Mouse (Mus musculus) common myeloid progenitor, adult 5-6 weeks (primary cell): ENCODE measurements at regions not wholly inside any gene's neighbourhood (a gene's known extent, or its start where the extent isn't known, plus 50 kb on each side); places are given as distances from the start of the nearest gene placed in this dataset.
"Not testable (repeated sequence)": the region's sequence is repeated elsewhere in the genome, so short reads cannot be mapped to it uniquely, and the experiment has no call there.

ENCODE experiments used
- ATAC-seq: replicated peaks from 2 replicates; pipeline ENCODE4 v1.8.0; 2016; ENCODE audit warnings: low read depth, mild to moderate bottlenecking, moderate TSS enrichment, inconsistent platforms; ENCODE audit not compliant: poor library complexity, severe bottlenecking

DNA sequence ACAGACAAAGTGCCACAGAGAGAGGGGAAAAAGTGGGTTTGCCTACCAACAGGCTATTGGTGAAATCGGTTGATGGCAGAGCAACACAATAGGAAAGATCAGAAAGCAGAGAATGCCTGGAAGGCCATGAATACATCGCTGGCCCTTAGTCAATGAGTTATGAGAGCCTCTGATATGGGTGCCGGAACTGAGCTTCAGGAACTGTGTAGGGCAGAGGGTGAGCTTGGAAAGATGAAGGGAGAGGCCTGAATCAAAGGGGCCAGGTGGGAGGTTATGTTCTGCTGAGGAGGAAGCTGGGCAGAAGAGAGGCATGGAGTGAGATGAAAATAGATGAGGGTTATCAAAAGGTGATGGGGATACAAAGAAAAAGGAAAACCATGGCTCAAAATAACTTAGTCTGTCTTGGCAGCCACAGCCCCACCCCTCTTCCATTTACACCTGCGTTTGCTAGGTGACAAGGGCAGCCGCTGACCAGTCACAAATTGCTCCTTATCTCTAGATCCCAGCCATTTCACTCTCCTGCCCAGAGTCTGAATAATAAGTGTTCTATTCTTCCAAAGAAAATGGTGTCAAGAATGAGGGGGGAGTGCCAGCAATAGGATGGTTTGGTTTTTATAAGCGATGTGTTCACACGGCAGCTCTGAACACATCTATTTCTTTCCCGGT is 77.7 kb upstream of the Rad23b start:
- no peak for ATAC-seq

DNA sequence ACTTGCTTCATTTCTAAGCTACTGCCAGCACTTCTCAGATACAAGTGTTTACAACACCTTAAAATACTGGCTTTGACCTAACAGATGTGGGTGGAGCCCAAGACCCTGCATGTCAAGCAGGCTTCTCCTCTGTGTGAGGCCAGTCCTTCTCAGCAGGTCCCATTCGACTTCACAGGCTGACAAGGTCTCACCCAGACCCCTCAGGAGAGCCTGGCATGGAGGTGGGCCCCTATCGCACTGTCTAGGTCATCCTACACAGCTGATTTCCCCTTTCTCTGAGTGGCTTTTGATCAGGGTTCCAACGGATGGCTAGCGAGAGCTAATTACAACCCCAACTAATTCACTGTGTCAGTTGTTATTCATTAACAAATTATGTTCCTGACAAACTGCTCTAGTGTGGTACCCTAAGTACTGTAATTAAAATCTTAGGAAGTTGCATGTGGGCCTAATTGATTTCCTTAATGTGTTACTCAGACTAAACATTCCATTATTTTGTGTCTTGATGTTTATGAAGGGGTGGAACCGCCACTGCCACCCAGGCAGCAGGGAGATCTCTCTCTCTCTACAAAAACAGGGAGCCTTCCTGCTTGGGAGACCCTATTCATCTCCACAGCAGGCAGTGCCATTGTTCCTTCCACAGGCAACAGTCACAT is 73.4 kb upstream of the Rad23b start:
- ATAC-seq: no peak

DNA sequence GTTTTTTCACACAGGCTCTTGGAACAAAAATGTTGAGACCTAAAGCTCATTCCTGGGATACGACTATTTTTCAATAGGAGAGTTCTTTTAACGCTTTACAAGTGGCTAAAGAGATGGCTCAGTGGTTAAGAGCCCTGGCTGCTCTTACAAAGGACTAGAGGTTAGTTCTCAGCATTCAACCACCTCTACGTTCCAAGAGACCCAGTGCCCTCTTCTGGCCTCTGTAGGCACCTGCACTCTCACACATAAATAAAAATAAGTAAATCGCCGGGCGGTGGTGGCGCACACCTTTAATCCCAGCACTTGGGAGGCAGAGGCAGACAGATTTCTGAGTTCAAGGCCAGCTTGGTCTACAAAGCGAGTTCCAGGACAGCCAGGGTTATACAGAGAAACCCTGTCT is 70.5 kb upstream of the Rad23b start:
- not testable (repeated sequence) for ATAC-seq

DNA sequence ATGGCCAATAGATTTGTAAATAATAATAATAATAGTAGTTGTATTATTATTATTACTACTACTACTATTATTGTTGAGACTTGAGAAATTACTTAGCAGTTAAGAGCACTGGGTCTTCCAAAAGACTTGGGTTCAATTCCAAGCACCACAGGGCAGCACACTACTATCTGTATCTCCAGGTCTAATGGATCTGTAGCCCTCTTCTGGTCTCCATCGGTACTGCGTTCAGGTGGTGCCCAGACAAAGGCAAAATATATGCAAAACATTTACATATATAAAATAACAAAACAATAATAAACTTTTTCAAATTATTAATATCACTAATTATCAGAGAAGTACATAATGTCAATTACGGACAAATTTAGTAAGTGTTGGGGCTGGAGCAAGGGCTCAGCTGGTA is 69.1 kb upstream of the Rad23b start:
- no peak; the same call in 1 of the 2 replicates for ATAC-seq

DNA sequence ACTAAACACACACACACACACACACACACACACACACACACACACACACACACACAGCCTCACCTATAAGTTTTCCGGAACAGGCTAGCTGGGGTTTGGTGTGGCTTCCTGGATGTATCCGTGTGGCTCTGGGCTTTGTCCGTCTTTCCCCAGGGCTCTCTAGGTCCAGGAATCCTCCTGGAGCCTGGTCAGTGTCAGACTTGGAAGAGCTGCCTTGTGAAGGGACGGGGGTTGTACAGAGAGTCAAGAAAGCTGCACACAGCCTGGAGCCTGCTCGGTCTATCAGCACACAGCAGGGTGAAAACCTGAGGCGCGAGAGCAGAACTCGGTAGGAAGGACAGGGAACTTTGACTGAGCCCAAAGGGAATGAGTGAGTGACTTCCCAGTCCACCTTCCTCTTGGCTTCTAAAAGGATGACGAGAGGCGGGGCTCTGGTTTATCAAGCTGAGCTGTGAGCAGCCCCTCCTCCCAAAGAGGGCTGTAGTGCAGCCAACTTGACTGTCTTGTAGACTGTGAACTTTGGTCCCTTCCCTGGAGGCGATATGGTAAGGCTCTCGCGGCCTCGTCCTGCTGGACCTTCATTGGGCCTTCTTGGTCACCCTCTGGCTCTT is 68.3 kb upstream of the Rad23b start:
- no peak for ATAC-seq

DNA sequence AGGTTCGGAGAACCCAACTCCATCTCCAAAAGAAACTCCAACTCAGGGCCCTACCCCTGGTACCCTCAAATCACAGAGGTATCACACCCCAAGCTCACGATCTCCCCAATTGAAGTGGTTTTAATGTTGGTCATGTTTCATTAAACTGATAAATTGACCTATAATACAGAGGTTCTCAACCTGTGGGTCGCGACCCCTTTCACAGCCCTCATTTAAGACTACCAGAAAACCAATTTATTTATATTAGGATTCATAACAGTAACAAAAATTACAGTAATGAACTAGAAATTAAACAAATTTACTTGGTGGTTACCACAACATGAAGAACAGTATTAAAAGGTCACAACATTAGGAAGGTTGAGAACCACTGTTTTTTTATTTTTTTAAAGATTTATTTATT is 67.4 kb upstream of the Rad23b start:
- no peak for ATAC-seq

DNA sequence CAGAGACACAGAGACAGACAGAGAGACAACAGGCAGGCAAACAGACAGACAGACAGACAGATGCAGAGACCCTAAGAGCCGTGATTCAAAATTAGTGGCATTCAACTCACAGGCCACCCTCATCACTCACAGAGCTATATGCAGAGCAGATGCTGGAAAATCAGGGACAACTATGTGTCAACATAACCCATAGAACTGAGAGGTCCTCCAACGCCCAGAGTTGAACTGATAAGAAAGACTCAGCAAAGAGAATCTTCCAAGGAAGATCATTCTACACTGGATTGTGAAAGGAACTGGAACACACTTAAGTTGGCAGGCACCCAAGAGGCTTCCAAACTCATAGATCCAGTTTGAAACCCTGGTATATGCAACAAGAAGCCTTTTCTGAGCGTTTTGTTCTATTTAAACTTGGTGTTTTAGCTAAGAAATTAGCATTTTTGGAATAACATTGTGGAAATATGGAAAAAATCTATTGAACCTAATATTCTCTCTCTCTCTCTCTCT is 65.1 kb upstream of the Rad23b start:
- no peak for ATAC-seq

DNA sequence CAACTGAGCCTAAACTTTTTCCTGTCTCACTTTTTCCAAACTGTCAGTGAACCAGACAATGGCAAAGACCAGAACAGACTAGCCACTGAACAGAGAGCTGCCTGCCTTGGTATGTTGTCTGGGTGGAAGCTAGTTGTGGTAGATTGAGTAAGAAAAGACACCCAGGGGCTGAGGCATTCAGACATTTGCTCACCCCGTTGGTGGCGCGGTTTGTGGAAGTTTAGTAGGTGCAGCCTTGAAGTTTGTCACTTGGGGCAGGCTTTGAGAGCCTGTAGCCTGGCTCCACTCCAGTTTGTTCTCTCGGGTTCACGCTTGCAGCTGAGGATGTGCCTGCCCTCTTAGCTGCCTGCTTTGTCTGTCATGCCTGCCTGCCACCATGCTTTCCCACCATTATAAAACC is 64.2 kb upstream of the Rad23b start:
- ATAC-seq: peak; percentile 64

DNA sequence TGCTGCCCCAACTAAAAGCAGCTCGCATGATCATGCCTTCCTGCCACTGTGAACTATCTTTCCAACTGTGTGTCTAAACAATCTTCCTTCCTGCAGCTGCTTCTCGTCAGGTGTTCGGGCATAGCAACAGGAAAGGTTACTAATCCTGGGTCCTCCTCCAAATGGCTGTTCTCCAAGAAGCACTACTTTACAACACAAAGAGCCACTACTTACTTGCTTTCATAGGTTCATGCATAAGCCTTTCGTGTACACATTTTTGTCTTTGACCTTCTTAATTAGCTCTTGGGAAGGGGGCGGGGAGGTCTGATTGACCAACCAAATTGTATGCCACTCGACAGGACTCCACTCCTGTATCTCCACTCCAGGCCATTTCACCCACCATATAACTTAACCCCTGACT is 61.4 kb upstream of the Rad23b start:
- no peak for ATAC-seq

DNA sequence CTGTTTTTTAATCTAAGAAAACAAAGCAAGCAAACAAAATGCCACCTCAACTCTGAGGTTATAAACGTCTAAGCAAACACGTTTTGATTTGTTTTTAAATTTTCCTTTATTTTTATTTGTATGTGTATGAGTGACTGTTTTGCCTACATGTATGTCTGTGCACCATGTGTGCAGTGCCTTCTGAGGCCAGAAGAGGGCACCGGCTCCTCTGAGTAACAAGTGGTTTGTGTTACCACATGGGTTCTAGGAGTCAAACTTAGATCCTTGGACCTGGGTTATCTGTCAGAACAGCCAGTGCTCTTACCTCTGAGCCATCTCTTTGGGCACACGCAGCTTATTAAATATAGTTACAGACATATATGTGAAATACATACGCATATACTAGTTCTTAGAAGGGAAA is 57.6 kb upstream of the Rad23b start:
- ATAC-seq: peak; percentile 65

DNA sequence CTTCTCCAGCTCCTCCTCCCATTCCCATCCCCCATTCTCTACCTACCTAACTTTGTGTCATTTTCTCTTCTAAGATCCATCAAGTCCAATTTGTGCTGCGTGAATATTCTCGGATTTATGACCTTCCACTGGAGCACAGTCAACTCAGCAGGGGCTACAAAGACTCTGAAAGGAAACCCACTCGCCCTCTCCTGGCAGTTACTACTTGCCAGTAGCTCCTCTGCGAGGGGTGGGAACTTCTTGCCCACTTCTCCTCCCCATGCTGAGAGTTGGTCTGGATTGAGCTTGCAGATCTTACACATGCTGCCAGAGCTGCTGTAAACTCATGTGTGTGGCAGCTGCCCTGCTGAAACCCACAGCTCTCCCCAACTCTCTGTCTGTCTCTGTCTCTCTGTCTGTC is 57.1 kb upstream of the Rad23b start:
- no peak for ATAC-seq

DNA sequence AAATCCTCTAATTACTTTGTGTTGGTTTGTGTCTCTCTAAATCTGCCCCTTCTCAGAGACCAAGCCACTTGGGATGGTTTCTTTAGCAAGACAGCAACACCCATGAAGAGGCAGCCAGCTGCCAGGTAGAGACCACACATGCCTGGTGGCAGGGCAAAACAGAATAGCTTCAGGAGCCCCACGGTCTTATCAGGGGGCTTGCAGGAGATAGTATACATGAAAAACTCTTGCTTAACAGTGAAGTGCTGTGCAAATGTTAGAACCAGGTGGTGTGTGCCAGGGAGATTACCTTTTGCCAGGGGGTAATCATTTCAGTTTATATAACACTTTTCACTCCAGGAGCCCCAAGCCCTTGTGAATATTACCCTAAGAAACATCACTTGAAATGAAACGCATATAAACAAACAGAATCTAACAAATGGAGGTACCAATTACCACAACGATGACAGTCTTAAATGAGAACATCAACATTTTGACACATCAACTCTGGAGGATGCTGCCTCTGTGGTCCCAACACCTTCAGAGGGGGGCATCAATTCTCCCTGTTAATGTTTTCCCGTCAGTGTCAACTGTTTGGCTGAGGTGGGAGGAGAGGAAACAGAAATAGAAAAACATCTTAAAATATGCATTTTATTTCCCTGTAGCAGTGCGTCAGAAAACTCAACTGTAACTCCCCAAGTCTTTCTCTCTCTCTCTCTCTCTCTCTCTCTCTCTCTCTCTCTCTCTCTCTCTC is 56.3 kb upstream of the Rad23b start:
- no peak; the same call in 1 of the 2 replicates for ATAC-seq

DNA sequence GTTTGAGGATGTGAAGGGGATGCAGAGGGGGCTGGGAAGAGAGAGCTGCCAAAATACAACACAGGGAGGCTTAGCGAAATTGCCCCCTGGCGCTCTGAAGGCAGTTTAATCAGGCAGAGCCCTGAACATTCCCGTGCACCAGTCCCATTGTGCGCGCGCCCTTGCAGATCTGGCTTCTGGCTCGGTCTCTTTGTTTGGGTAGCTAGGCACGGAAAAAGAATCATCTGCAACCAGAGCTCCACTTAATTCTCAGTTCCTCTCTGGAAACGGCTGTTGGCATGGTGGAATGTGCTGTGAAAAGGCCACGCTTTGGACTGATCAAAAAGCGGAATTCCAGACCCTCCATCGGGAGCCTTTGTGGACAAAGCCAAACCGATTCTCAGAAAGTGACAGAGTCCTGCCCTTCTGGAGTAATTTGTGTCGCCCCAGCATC is 55.6 kb upstream of the Rad23b start:
- ATAC-seq: no peak

DNA sequence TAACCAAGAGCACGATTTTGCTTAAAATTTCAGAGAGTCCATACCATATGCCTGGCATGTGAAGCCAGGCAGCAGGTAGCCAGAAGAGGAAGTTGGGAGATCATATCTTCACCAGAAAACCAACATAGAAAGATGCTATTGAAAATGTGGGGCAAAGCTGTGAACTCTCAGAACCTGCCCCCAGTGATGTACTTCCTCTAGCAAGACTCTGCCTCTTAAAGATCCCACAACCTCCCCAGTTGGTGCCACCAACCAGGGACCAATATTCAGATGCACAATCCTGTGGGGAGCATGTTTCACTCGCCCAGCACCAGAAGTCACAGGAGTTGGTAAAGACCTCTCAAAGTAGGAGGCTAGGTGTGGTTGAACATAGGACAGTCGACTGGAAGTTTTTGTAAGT is 52.0 kb upstream of the Rad23b start:
- no peak for ATAC-seq
